Mouse (Mus musculus) MEL (cell line): ENCODE measurements at regions not wholly inside any gene's neighbourhood (a gene's known extent, or its start where the extent isn't known, plus 50 kb on each side); places are given as distances from the start of the nearest gene placed in this dataset.

Experiments used
- EP300 ChIP-seq, 2 experiments: IDR thresholded peaks; 2 replicates each; pipeline ENCODE4 v1.6.1; 2011; ENCODE audit warnings: improper control_type of control experiment in 2 of 2, low read length in 2 of 2, low read depth in 1 of 2, mild to moderate bottlenecking in 1 of 2
- KAT2A ChIP-seq: conservative IDR thresholded peaks from 2 replicates; pipeline ENCODE4 v1.6.1; 2012; ENCODE audit warnings: low read depth, low read length, improper control_type of control experiment, inconsistent platforms
- MAX ChIP-seq: IDR thresholded peaks from 2 replicates; pipeline ENCODE4 v1.6.1; 2011; ENCODE audit warnings: low read length, improper control_type of control experiment
- RCOR1 ChIP-seq: IDR thresholded peaks from 2 replicates; pipeline ENCODE4 v1.6.1; 2012; ENCODE audit warnings: low read depth, mild to moderate bottlenecking, inconsistent platforms, low read length, improper control_type of control experiment
- ZMIZ1 ChIP-seq: IDR thresholded peaks from 2 replicates; pipeline ENCODE4 v1.6.1; 2012; ENCODE audit warnings: low read depth, mild to moderate bottlenecking, inconsistent platforms, low read length, improper control_type of control experiment, moderate library complexity

DNA sequence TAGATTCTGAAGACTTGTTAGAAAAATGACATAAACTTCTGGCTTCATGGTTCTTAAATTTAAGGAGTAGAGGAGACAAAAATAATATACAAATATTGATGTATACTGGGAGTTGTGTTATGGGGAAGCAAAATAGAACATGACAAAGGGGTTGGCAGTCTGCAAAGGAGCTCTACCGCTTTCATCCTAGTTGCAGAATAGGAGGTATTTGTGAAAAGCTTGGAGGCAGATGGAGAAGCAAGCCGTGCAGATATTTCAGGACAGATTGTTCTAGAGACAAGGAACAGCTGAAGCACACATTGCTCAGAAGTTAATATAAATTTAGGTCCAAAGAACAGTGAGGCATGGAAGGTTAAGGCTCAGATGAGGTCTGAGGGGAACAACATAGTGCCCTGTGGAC is 580.1 kb downstream of the Cntn3 start:
- TF ChIP-seq KAT2A (no peak), ZMIZ1 (no peak), MAX (no peak), EP300 (IDR thresholded peaks at IDR 0.05; ENCODE audit: low read depth in 1 of 2, low read length in 2 of 2) (no peak), RCOR1 (no peak)
